Mouse (Mus musculus): ENCODE measurements at regions not wholly inside any gene's neighbourhood (a gene's known extent, or its start where the extent isn't known, plus 50 kb on each side); places are given as distances from the start of the nearest gene placed in this dataset.

- no peak for DNase-seq (ENCODE audit: low read depth in 2 of 2, low spot score in 2 of 2)
Observed at GRCm38 (mm10) chr5:119467346-119468085, 203.0 kb upstream of the Tbx3 start.

GRCm38 (mm10) chr5:119477926-119478325 lies 192.5 kb upstream of the Tbx3 start:
- no peak for DNase-seq (ENCODE audit: low read depth in 2 of 2, low spot score in 2 of 2)

- DNase-seq (ENCODE audit: low read depth in 2 of 2, low spot score in 2 of 2) = no peak
Observed at GRCm38 (mm10) chr5:119478331-119478730, 192.1 kb upstream of the Tbx3 start.

GRCm38 (mm10) chr5:119480191-119481190 lies 190.0 kb upstream of the Tbx3 start:
- no peak for DNase-seq (ENCODE audit: low read depth in 2 of 2, low spot score in 2 of 2)

- DNase-seq (ENCODE audit: low read depth in 2 of 2, low spot score in 2 of 2) = no peak
Observed at GRCm38 (mm10) chr5:119483706-119484105, 186.8 kb upstream of the Tbx3 start.

GRCm38 (mm10) chr5:119486196-119486595 lies 184.3 kb upstream of the Tbx3 start:
- DNase-seq (ENCODE audit: low read depth in 2 of 2, low spot score in 2 of 2) = no peak

GRCm38 (mm10) chr5:119487184-119487583 lies 183.3 kb upstream of the Tbx3 start:
- DNase-seq (ENCODE audit: low read depth in 2 of 2, low spot score in 2 of 2) = no peak

GRCm38 (mm10) chr5:119497501-119497900 lies 173.0 kb upstream of the Tbx3 start:
- no peak for DNase-seq (ENCODE audit: low read depth in 2 of 2, low spot score in 2 of 2)

GRCm38 (mm10) chr5:119498431-119498830 lies 172.0 kb upstream of the Tbx3 start:
- DNase-seq (ENCODE audit: low read depth in 2 of 2, low spot score in 2 of 2) = no peak

- DNase-seq (ENCODE audit: low read depth in 2 of 2, low spot score in 2 of 2) = no peak
Observed at GRCm38 (mm10) chr5:119507709-119508108, 162.8 kb upstream of the Tbx3 start.

GRCm38 (mm10) chr5:119518506-119519252 lies 151.8 kb upstream of the Tbx3 start:
- DNase-seq (ENCODE audit: low read depth in 2 of 2, low spot score in 2 of 2) = no peak

- DNase-seq (ENCODE audit: low read depth in 2 of 2, low spot score in 2 of 2) = no peak
Observed at GRCm38 (mm10) chr5:119524171-119524570, 146.3 kb upstream of the Tbx3 start.

GRCm38 (mm10) chr5:119525960-119526359 lies 144.5 kb upstream of the Tbx3 start:
- DNase-seq (ENCODE audit: low read depth in 2 of 2, low spot score in 2 of 2) = no peak

GRCm38 (mm10) chr5:119530009-119530408 lies 140.5 kb upstream of the Tbx3 start:
- no peak for DNase-seq (ENCODE audit: low read depth in 2 of 2, low spot score in 2 of 2)

GRCm38 (mm10) chr5:119534946-119535345 lies 135.5 kb upstream of the Tbx3 start:
- no peak for DNase-seq (ENCODE audit: low read depth in 2 of 2, low spot score in 2 of 2)

- no peak for DNase-seq (ENCODE audit: low read depth in 2 of 2, low spot score in 2 of 2)
Observed at GRCm38 (mm10) chr5:119542836-119543235, 127.6 kb upstream of the Tbx3 start.

GRCm38 (mm10) chr5:119543716-119544115 lies 126.8 kb upstream of the Tbx3 start:
- no peak for DNase-seq (ENCODE audit: low read depth in 2 of 2, low spot score in 2 of 2)

GRCm38 (mm10) chr5:119544681-119545080 lies 125.8 kb upstream of the Tbx3 start:
- no peak for DNase-seq (ENCODE audit: low read depth in 2 of 2, low spot score in 2 of 2)

- DNase-seq (ENCODE audit: low read depth in 2 of 2, low spot score in 2 of 2) = no peak
Observed at GRCm38 (mm10) chr5:119547070-119547469, 123.4 kb upstream of the Tbx3 start.

GRCm38 (mm10) chr5:119550916-119551315 lies 119.6 kb upstream of the Tbx3 start:
- no peak for DNase-seq (ENCODE audit: low read depth in 2 of 2, low spot score in 2 of 2)

- no peak for DNase-seq (ENCODE audit: low read depth in 2 of 2, low spot score in 2 of 2)
Observed at GRCm38 (mm10) chr5:119553469-119553868, 117.0 kb upstream of the Tbx3 start.

Measured in CD8-positive naive resting alpha-beta T cell, adult 2 months (primary cell).